15 mouse cellular contexts compared by ENCODE assay signal in the genomic region with DNA sequence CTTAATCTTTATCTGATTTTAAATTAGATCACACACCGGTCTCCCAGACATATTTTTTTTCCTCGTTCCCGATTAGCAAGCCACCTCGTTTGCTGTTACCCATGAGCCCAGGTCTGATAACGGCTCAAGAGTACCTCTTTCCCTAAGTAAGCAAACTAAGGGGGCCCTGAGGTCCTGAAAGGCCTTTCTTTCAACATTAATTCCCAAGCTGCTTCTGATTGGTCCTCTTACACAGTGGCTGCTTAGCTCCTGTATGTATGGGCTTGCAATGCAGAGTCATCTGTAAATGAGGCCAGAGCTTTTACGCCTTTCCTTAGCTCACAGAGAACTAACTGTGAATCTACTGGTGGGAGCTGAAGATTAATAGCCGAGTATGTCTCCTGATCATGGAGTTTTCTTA. TPM values are rescaled to one million over a fixed set of nuclear protein-coding genes. Genes with fewer than 3 reads are reported as not detected.
"Had no signal": no experiment of that assay in that cellular context is flagged by ENCODE, and none has a peak within 500 bp of the region (broad histone marks: within the 10 kb centered on the region; RNA-seq: fewer than 3 reads in every experiment).

No protein-coding gene starts in this region.

- H3K4me2 ChIP-seq: kidney, embryonic 15.5 days; limb, embryonic 13.5 days; neural tube, embryonic 12.5 days had no signal

- H3K4me1 ChIP-seq: kidney, embryonic 15.5 days; limb, embryonic 13.5 days; midbrain, embryonic 10.5 days; neural tube, embryonic 12.5 days had no signal

- H3K9me3 ChIP-seq: kidney, embryonic 15.5 days; limb, embryonic 13.5 days; midbrain, embryonic 10.5 days; neural tube, embryonic 12.5 days had no signal

- H3K9ac ChIP-seq: kidney, embryonic 15.5 days; limb, embryonic 13.5 days; neural tube, embryonic 12.5 days had no signal

- H3K27me3 ChIP-seq: kidney, embryonic 15.5 days; limb, embryonic 13.5 days; neural tube, embryonic 12.5 days had no signal

- DNase-seq: kidney, adult 2 months; kidney, postnatal 14 days; left cerebral cortex, postnatal 4 days; lung, postnatal 4 days; midbrain, embryonic 14.5 days; retina, postnatal 1 day; right cerebral cortex, postnatal 14 days; thymus, adult 18-20 months; thymus, postnatal 14 days had no signal

- H3K36me3 ChIP-seq: kidney, embryonic 15.5 days; limb, embryonic 13.5 days; midbrain, embryonic 10.5 days; neural tube, embryonic 12.5 days had no signal

- H3K4me3 ChIP-seq: kidney, embryonic 15.5 days; limb, embryonic 13.5 days; midbrain, embryonic 10.5 days; neural tube, embryonic 12.5 days had no signal

- ATAC-seq: intestine, embryonic 16.5 days had no signal

- H3K27ac ChIP-seq: kidney, embryonic 15.5 days; limb, embryonic 13.5 days; midbrain, embryonic 10.5 days; neural tube, embryonic 12.5 days had no signal

RNA-seq across cellular contexts. Expression of a gene that starts 15.7 kb away (rescaled TPM):
- total RNA-seq: layer of hippocampus, postnatal 14 days had no signal
- polyA plus RNA-seq: midbrain, embryonic 10.5 days had no signal
